Mouse (Mus musculus): ENCODE measurements around the gene Nr4a3. TPM values are rescaled to one million over a fixed set of nuclear protein-coding genes. Genes with fewer than 3 reads are reported as not detected.

The Nr4a3 gene
- polyA plus RNA-seq, 1 experiment, result not detected

DNA sequence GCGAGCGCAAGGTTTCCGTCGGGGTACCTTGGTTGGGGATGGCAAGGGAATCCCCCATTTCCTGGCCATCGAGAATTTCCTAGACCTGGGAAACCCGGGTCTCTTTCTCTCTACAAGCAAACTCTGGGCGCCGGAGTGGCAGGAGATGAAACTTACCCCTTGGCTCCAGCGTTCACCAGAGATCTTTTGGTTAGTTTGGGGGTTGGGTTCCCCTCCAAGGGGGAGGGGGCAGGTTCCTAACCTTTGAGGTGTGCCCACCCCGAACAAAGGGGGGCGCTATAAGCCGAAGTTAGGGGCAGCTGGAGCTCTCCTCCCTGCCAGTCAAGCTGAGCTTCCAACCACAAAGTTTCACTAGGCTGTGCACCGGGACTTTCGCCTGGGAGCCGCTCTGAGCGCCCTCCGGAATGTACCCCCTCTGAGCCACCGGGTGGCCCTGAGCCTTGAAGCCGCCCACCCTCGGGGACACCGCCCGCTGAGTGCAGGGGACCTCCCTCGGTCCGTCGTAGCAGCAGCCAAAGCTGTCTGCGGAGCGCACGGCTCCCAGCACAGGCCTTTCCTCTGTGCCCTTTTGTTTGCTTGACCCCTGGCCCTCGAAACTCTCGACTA is 2.9 kb downstream of the Nr4a3 start:
- no peaks in the 10 kb centered on the region for H3K36me3 ChIP-seq (ENCODE audit: control insufficient read depth)
- H3K27me3 ChIP-seq (ENCODE audit: control insufficient read depth), result peaks cover 94% of the 10 kb centered on the region
- H3K9me3 ChIP-seq (ENCODE audit: control insufficient read depth, low read length), result peaks cover 25% of the 10 kb centered on the region; the same call in 1 of the 2 replicates
- H3K4me1 ChIP-seq (ENCODE audit: control insufficient read depth), result peaks cover 35% of the 10 kb centered on the region
- no peak overlapping the region for H3K4me3 ChIP-seq (replicated peaks)
- TF ChIP-seq GATA1 (IDR thresholded peaks at IDR 0.05; ENCODE audit: low read length) (no peak), TAL1 (IDR thresholded peaks at IDR 0.05; ENCODE audit: low read length) (no peak)

DNA sequence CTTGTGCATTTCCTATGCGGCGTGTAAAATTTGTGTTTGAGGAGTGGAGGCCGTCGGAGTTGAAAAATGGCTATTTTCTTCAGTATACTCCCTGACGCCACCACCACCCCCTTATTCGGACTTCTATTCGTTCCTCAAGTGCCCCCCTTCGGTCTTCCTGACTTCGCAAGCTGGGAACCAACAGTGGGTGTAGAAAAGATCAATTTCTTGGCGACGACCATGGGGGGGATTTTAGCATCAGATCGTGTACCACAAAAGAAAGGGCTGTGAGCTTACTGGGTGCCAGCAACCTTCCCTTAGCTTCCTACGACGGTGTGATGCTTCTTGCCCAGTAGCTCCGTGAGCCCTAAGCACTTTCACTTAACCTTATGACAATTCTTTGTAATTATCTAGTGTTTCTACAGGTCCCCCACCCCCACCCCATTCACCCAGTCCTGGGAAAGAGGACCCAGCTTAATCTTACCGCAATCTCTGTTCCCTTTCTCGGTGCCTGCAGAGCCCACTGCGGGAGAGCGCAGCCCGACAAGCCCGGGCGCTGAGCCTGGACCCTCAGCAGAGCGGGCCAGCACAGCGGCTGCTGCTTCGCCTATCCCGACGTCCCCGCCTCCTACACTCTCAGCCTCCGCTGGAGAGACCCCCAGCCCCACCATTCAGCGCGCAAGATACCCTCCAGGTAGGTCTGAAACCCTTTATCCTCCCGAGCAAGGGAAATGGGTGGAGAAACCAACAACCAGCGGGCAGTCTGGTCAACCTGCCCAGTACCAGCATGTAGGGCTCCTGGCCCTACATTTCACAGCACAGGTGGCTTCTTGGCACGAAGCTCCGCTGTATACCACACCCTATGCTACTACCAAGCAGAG is 3.7 kb downstream of the Nr4a3 start:
- Histone ChIP-seq H3K36me3 (ENCODE audit: control insufficient read depth) (no peaks in the 10 kb centered on the region), H3K27me3 (ENCODE audit: control insufficient read depth) (peaks cover 96% of the 10 kb centered on the region), H3K4me1 (ENCODE audit: control insufficient read depth) (peaks cover 29% of the 10 kb centered on the region), H3K9me3 (ENCODE audit: control insufficient read depth, low read length) (peaks cover 25% of the 10 kb centered on the region; the same call in 1 of the 2 replicates), H3K4me3 (replicated peaks) (no peak overlapping the region)
- TF ChIP-seq GATA1 (IDR thresholded peaks at IDR 0.05; ENCODE audit: low read length) (no peak), TAL1 (IDR thresholded peaks at IDR 0.05; ENCODE audit: low read length) (no peak)

DNA sequence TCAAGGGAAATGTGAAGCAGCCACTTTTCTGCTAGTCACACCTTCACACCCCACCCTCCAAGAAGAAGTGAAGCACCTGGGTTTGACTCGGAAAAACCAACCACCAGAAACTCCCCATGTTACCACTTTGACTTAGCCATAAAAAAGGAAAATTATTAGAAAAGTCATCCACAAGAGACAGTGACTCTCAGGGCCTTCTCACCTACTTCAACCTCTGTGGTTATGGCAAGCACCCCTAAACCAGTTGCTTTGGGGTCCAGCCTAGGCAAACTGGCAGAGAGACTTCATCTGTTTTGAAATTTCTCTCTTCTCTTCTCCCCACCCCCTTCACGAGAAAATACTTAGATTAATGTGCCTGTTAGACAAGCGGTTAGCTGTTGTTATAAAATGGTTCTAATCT is 5.1 kb downstream of the Nr4a3 start:
- no peaks in the 10 kb centered on the region for H3K36me3 ChIP-seq (ENCODE audit: control insufficient read depth)
- H3K9me3 ChIP-seq (ENCODE audit: control insufficient read depth, low read length), result peaks cover 25% of the 10 kb centered on the region; the same call in 1 of the 2 replicates
- no peak overlapping the region for H3K4me3 ChIP-seq (replicated peaks)
- TF ChIP-seq TAL1 (IDR thresholded peaks at IDR 0.05; ENCODE audit: low read length) (no peak), GATA1 (IDR thresholded peaks at IDR 0.05; ENCODE audit: low read length) (no peak)
- peaks cover 19% of the 10 kb centered on the region for H3K4me1 ChIP-seq (ENCODE audit: control insufficient read depth)
- H3K27me3 ChIP-seq (ENCODE audit: control insufficient read depth), result peaks cover 100% of the 10 kb centered on the region

DNA sequence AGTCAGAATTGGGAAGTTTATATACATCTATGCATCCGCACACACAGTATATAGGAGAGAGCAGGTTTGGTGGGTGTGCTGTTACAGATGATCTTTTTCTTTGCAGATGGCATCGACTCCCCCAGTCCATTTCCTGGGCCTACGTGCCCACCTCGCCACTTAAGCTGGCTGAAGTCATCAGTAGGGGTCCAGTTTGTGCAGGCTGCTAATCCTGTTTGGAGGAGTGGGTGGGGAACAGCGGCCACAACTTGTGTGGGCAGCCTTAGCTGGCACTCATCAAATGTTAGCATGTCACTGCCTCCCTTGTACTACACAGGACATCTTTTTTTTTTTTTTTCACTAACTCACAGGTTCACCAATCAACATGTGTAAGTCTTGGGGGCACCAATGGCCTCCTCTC is 5.5 kb downstream of the Nr4a3 start:
- H3K9me3 ChIP-seq (ENCODE audit: control insufficient read depth, low read length), result peaks cover 22% of the 10 kb centered on the region; the same call in 1 of the 2 replicates
- TF ChIP-seq GATA1 (IDR thresholded peaks at IDR 0.05; ENCODE audit: low read length) (no peak), TAL1 (IDR thresholded peaks at IDR 0.05; ENCODE audit: low read length) (no peak)
- H3K27me3 ChIP-seq (ENCODE audit: control insufficient read depth), result peaks cover 96% of the 10 kb centered on the region
- H3K4me1 ChIP-seq (ENCODE audit: control insufficient read depth), result peaks cover 15% of the 10 kb centered on the region
- H3K36me3 ChIP-seq (ENCODE audit: control insufficient read depth), result no peaks in the 10 kb centered on the region
- no peak overlapping the region for H3K4me3 ChIP-seq (replicated peaks)

DNA sequence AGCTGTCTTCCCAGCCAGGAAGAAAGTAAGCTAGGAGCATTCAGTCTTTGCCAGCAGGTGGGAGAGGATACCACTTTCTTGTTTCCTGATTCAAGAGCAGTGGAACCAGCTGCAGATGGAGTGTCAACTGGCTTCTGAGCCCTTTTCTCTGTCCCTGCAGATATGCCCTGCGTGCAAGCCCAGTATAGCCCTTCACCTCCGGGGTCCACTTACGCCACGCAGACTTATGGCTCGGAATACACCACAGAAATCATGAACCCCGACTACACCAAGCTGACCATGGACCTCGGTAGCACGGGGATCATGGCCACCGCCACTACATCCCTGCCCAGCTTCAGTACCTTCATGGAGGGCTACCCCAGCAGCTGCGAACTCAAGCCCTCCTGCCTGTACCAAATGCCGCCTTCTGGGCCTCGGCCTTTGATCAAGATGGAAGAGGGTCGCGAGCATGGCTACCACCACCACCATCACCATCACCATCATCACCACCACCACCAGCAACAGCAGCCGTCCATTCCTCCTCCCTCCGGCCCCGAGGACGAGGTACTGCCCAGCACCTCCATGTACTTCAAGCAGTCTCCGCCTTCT is 6.2 kb downstream of the Nr4a3 start:
- Histone ChIP-seq H3K4me1 (ENCODE audit: control insufficient read depth) (peaks cover 8% of the 10 kb centered on the region), H3K4me3 (replicated peaks) (no peak overlapping the region), H3K9me3 (ENCODE audit: control insufficient read depth, low read length) (peaks cover 19% of the 10 kb centered on the region; the same call in 1 of the 2 replicates), H3K27me3 (ENCODE audit: control insufficient read depth) (peaks cover 94% of the 10 kb centered on the region), H3K36me3 (ENCODE audit: control insufficient read depth) (no peaks in the 10 kb centered on the region)
- no peak for TF ChIP-seq TAL1 (IDR thresholded peaks at IDR 0.05; ENCODE audit: low read length)
- TF ChIP-seq GATA1 (IDR thresholded peaks at IDR 0.05; ENCODE audit: low read length), result no peak

DNA sequence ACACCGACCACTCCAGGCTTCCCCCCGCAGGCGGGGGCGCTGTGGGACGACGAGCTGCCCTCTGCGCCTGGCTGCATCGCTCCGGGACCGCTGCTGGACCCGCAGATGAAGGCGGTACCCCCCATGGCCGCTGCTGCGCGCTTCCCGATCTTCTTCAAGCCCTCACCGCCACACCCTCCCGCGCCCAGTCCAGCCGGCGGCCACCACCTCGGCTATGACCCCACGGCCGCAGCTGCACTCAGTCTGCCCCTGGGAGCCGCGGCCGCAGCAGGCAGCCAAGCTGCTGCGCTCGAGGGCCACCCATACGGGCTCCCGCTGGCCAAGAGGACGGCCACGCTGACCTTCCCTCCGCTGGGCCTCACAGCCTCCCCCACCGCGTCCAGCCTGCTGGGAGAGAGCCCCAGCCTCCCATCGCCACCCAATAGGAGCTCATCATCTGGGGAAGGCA is 6.7 kb downstream of the Nr4a3 start:
- peaks cover 3% of the 10 kb centered on the region; the same call in 1 of the 2 replicates for H3K4me1 ChIP-seq (ENCODE audit: control insufficient read depth)
- peaks cover 15% of the 10 kb centered on the region; the same call in 1 of the 2 replicates for H3K9me3 ChIP-seq (ENCODE audit: control insufficient read depth, low read length)
- H3K36me3 ChIP-seq (ENCODE audit: control insufficient read depth), result no peaks in the 10 kb centered on the region
- H3K4me3 ChIP-seq (replicated peaks), result no peak overlapping the region
- H3K27me3 ChIP-seq (ENCODE audit: control insufficient read depth), result peaks cover 92% of the 10 kb centered on the region
- TF ChIP-seq TAL1 (IDR thresholded peaks at IDR 0.05; ENCODE audit: low read length) (no peak), GATA1 (IDR thresholded peaks at IDR 0.05; ENCODE audit: low read length) (no peak)

DNA sequence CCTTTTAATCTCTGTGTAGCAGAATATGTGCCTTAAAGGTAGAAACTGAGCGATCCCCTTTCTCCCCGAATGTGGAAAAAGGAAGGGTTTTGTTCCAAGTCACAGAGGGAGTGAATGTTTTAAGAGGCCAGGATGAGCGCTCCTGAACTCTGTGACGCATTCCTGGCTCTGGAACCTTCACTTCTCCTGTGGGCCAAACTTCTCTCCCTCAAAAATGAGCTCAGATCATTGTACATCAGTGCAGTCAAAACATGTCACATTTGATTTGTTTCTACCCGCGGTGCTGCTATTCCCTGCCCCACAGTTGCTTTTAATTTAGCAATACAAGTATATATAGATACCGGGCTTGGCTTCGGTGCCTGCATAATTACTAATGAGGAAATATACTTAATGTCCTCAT is 16.8 kb downstream of the Nr4a3 start:
- H3K36me3 ChIP-seq (ENCODE audit: control insufficient read depth), result no peaks in the 10 kb centered on the region
- no peak overlapping the region for H3K4me3 ChIP-seq (replicated peaks)
- peaks cover 5% of the 10 kb centered on the region; the same call in 1 of the 2 replicates for H3K27me3 ChIP-seq (ENCODE audit: control insufficient read depth)
- TF ChIP-seq GATA1 (IDR thresholded peaks at IDR 0.05; ENCODE audit: low read length) (no peak), TAL1 (IDR thresholded peaks at IDR 0.05; ENCODE audit: low read length) (no peak)
- H3K9me3 ChIP-seq (ENCODE audit: control insufficient read depth, low read length), result no peaks in the 10 kb centered on the region
- no peaks in the 10 kb centered on the region for H3K4me1 ChIP-seq (ENCODE audit: control insufficient read depth)

DNA sequence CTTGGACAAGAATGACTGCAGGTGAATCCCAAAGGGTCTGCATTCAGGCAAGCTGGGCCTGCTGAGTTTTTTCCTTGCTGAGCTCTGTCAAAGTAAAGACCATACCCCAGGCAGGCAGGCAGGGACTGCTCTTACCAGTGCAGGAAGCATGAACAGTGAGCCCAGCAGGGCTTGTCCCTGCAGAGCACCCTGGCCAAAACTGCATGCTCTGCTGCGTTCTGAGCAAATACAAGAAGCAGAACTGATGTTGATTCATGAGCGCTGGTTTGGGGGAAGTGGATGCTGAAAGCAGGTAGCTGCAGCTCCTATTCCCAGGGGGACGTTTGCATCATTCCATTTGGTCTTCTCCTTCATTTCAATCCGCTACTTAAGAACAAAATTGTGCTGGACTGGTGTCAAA is 19.4 kb downstream of the Nr4a3 start:
- Histone ChIP-seq H3K36me3 (ENCODE audit: control insufficient read depth) (no peaks in the 10 kb centered on the region), H3K27me3 (ENCODE audit: control insufficient read depth) (0 out of 2 replicates have a peak, but pooled peaks cover 2% of the 10 kb centered on the region), H3K4me3 (replicated peaks) (no peak overlapping the region), H3K4me1 (ENCODE audit: control insufficient read depth) (no peaks in the 10 kb centered on the region), H3K9me3 (ENCODE audit: control insufficient read depth, low read length) (no peaks in the 10 kb centered on the region)
- no peak for TF ChIP-seq TAL1 (IDR thresholded peaks at IDR 0.05; ENCODE audit: low read length)
- TF ChIP-seq GATA1 (IDR thresholded peaks at IDR 0.05; ENCODE audit: low read length), result no peak

DNA sequence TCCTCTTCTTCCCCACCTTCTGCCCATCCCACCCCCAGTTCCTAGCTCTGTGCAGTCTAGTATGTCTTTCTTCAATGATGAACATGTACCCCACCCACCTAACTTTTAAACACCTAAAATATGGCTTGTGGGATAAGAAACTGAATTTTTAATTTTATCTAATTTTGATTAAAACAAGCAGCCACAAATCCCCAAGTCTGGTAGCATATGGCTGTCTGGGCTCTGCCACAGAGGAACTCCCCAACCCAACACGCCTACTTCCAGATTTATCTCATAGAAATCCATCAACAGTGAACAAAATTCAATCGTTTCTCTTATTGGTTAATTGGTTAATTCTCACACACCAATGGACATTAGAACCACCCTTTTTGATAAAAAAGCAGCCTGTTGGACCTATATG is 21.7 kb downstream of the Nr4a3 start:
- H3K4me1 ChIP-seq (ENCODE audit: control insufficient read depth), result no peaks in the 10 kb centered on the region
- no peaks in the 10 kb centered on the region for H3K36me3 ChIP-seq (ENCODE audit: control insufficient read depth)
- TF ChIP-seq GATA1 (IDR thresholded peaks at IDR 0.05; ENCODE audit: low read length) (no peak), TAL1 (IDR thresholded peaks at IDR 0.05; ENCODE audit: low read length) (no peak)
- no peak overlapping the region for H3K4me3 ChIP-seq (replicated peaks)
- no peaks in the 10 kb centered on the region for H3K9me3 ChIP-seq (ENCODE audit: control insufficient read depth, low read length)
- H3K27me3 ChIP-seq (ENCODE audit: control insufficient read depth), result 0 out of 2 replicates have a peak, but pooled peaks cover 2% of the 10 kb centered on the region

Data from erythroblast, embryonic 14.5 days (primary cell).